ENCODE assay signal across 24 mouse cellular contexts in genomic region chr17:74921413-74921812, GRCm38 (mm10).
DNase-seq lines count a peak whose midpoint lies in the region; ATAC-seq and TF ChIP-seq lines count a peak whose summit lies in the region.
"Had no signal": no experiment of that assay in that cellular context is flagged by ENCODE, and none has a peak within 500 bp of the region (broad histone marks: within the 10 kb centered on the region; RNA-seq: fewer than 3 reads in every experiment).

No protein-coding gene starts in this region.

- no peaks in the 10 kb centered on the region for H3K4me1 ChIP-seq in embryonic facial prominence, embryonic 11.5 days (ENCODE audit: control insufficient read depth, insufficient read depth, low read length)
- peaks cover 15% of the 10 kb centered on the region for H3K4me1 ChIP-seq in embryonic facial prominence, embryonic 10.5 days
- H3K4me1 ChIP-seq in heart, embryonic 10.5 days: peaks cover 14% of the 10 kb centered on the region
- H3K4me1 ChIP-seq in kidney, embryonic 15.5 days: peaks cover 18% of the 10 kb centered on the region
- H3K4me1 ChIP-seq in midbrain, embryonic 14.5 days (ENCODE audit: control insufficient read depth, insufficient read depth, low read length): no peaks in the 10 kb centered on the region
- H3K4me1 ChIP-seq in midbrain, postnatal 0 days (ENCODE audit: insufficient read depth, low read length): no peaks in the 10 kb centered on the region

- H3K9ac ChIP-seq in embryonic facial prominence, embryonic 11.5 days (replicated peaks; ENCODE audit: low read length): no peak overlapping the region
- H3K9ac ChIP-seq in kidney, embryonic 15.5 days: no peak overlapping the region
- no peak overlapping the region for H3K9ac ChIP-seq in midbrain, embryonic 14.5 days (replicated peaks; ENCODE audit: low read length)
- no peak overlapping the region for H3K9ac ChIP-seq in midbrain, postnatal 0 days (replicated peaks; ENCODE audit: low read length, poor library complexity, severe bottlenecking)
- H3K9ac ChIP-seq: embryonic facial prominence, embryonic 12.5 days; heart, embryonic 12.5 days; hindbrain, embryonic 14.5 days; intestine, embryonic 15.5 days; limb, embryonic 13.5 days; liver, embryonic 14.5 days had no signal

- H3K36me3 ChIP-seq in embryonic facial prominence, embryonic 11.5 days (replicated peaks; ENCODE audit: control insufficient read depth, insufficient read depth, low read depth, low read length): no peaks in the 10 kb centered on the region
- no peaks in the 10 kb centered on the region for H3K36me3 ChIP-seq in embryonic facial prominence, embryonic 10.5 days (replicated peaks)
- H3K36me3 ChIP-seq in heart, embryonic 10.5 days: no peaks in the 10 kb centered on the region
- H3K36me3 ChIP-seq in kidney, embryonic 15.5 days: no peaks in the 10 kb centered on the region
- H3K36me3 ChIP-seq in midbrain, embryonic 14.5 days (ENCODE audit: control insufficient read depth, insufficient read depth, low read length): no peaks in the 10 kb centered on the region
- H3K36me3 ChIP-seq in midbrain, postnatal 0 days (ENCODE audit: insufficient read depth, low read length): no peaks in the 10 kb centered on the region
- H3K36me3 ChIP-seq: embryonic facial prominence, embryonic 12.5 days; heart, embryonic 12.5 days; intestine, embryonic 15.5 days; limb, embryonic 13.5 days had no signal

- no peak for TF ChIP-seq CTCF in midbrain, postnatal 0 days (IDR thresholded peaks at IDR 0.05)

- no peak overlapping the region for H3K27ac ChIP-seq in embryonic facial prominence, embryonic 11.5 days (replicated peaks; ENCODE audit: low read depth, low read length)
- H3K27ac ChIP-seq in embryonic facial prominence, embryonic 10.5 days (replicated peaks): no peak overlapping the region
- H3K27ac ChIP-seq in heart, embryonic 10.5 days: peak overlapping the region; percentile 22; the same call in 1 of the 2 replicates
- no peak overlapping the region for H3K27ac ChIP-seq in kidney, embryonic 15.5 days
- H3K27ac ChIP-seq in midbrain, embryonic 14.5 days (replicated peaks; ENCODE audit: low read depth, low read length): no peak overlapping the region
- no peak overlapping the region for H3K27ac ChIP-seq in midbrain, postnatal 0 days (ENCODE audit: low read depth, low read length)
- H3K27ac ChIP-seq: embryonic facial prominence, embryonic 12.5 days; hindbrain, embryonic 14.5 days; intestine, embryonic 15.5 days; limb, embryonic 13.5 days; liver, embryonic 14.5 days had no signal

- WGBS in embryonic facial prominence, embryonic 11.5 days: 90% methylated on average over 6 of the region's 6 CpGs
- 83% methylated on average over 6 of the region's 6 CpGs for WGBS in embryonic facial prominence, embryonic 10.5 days
- 82% methylated on average over 6 of the region's 6 CpGs for WGBS in heart, embryonic 10.5 days
- WGBS in kidney, embryonic 15.5 days: 87% methylated on average over 6 of the region's 6 CpGs
- 88% methylated on average over 6 of the region's 6 CpGs for WGBS in midbrain, embryonic 14.5 days
- 91% methylated on average over 6 of the region's 6 CpGs for WGBS in midbrain, postnatal 0 days

- no peak for DNase-seq in embryonic facial prominence, embryonic 11.5 days (ENCODE audit: low spot score)
- no peak for DNase-seq in embryonic facial prominence, embryonic 10.5 days (ENCODE audit: low spot score)
- DNase-seq in heart, embryonic 10.5 days (ENCODE audit: low spot score): peak; percentile 60
- DNase-seq in heart, adult 18-20 months: no peak
- DNase-seq in kidney, postnatal 10 days: no peak
- DNase-seq in midbrain, embryonic 14.5 days: no peak
- DNase-seq in midbrain, postnatal 0 days (ENCODE audit: low spot score): no peak
- DNase-seq: adrenal gland, adult 8-10 months; cerebellum, adult 11-12 months; cerebellum, postnatal 10 days; gastrocnemius, postnatal 36 days; kidney, adult 9 months; layer of hippocampus, adult 9-11 months; thymus, adult 18-20 months; thymus, postnatal 36 days had no signal

- no peak overlapping the region for H3K4me3 ChIP-seq in embryonic facial prominence, embryonic 11.5 days (ENCODE audit: low read depth, low read length)
- H3K4me3 ChIP-seq in embryonic facial prominence, embryonic 10.5 days: no peak overlapping the region
- H3K4me3 ChIP-seq in heart, embryonic 10.5 days: no peak overlapping the region
- H3K4me3 ChIP-seq in kidney, embryonic 15.5 days (replicated peaks): no peak overlapping the region
- no peak overlapping the region for H3K4me3 ChIP-seq in midbrain, embryonic 14.5 days (replicated peaks; ENCODE audit: low read depth, low read length)
- H3K4me3 ChIP-seq in midbrain, postnatal 0 days (ENCODE audit: low read depth, low read length): no peak overlapping the region
- H3K4me3 ChIP-seq: embryonic facial prominence, embryonic 12.5 days; heart, embryonic 12.5 days; intestine, embryonic 15.5 days; limb, embryonic 13.5 days had no signal

- no peaks in the 10 kb centered on the region for H3K9me3 ChIP-seq in embryonic facial prominence, embryonic 11.5 days (replicated peaks; ENCODE audit: control insufficient read depth, low read length)
- H3K9me3 ChIP-seq in embryonic facial prominence, embryonic 10.5 days: no peaks in the 10 kb centered on the region
- H3K9me3 ChIP-seq in heart, embryonic 10.5 days: 0 out of 2 replicates have a peak, but pooled peaks cover 2% of the 10 kb centered on the region
- no peaks in the 10 kb centered on the region for H3K9me3 ChIP-seq in kidney, embryonic 15.5 days (replicated peaks)
- no peaks in the 10 kb centered on the region for H3K9me3 ChIP-seq in midbrain, embryonic 14.5 days (ENCODE audit: control insufficient read depth, low read length)
- H3K9me3 ChIP-seq in midbrain, postnatal 0 days (ENCODE audit: low read length): peaks cover 3% of the 10 kb centered on the region; the same call in 1 of the 2 replicates
- H3K9me3 ChIP-seq: intestine, embryonic 15.5 days had no signal

- no peaks in the 10 kb centered on the region for H3K27me3 ChIP-seq in embryonic facial prominence, embryonic 11.5 days (ENCODE audit: control insufficient read depth, insufficient read depth, low read length)
- H3K27me3 ChIP-seq in embryonic facial prominence, embryonic 10.5 days (replicated peaks; ENCODE audit: low read depth, poor library complexity, severe bottlenecking): no peaks in the 10 kb centered on the region
- no peaks in the 10 kb centered on the region for H3K27me3 ChIP-seq in heart, embryonic 10.5 days (ENCODE audit: insufficient read depth, poor library complexity, severe bottlenecking)
- H3K27me3 ChIP-seq in kidney, embryonic 15.5 days: no peaks in the 10 kb centered on the region
- H3K27me3 ChIP-seq in midbrain, embryonic 14.5 days (ENCODE audit: control insufficient read depth, insufficient read depth, low read length): no peaks in the 10 kb centered on the region
- no peaks in the 10 kb centered on the region for H3K27me3 ChIP-seq in midbrain, postnatal 0 days (ENCODE audit: insufficient read depth, low read length)
- H3K27me3 ChIP-seq: embryonic facial prominence, embryonic 12.5 days; heart, embryonic 12.5 days; intestine, embryonic 15.5 days; limb, embryonic 13.5 days had no signal

- ATAC-seq in embryonic facial prominence, embryonic 11.5 days (replicated peaks; ENCODE audit: insufficient number of reproducible peaks, low FRiP score, low TSS enrichment, low read depth): peak; percentile 52; the same call in 1 of the 2 replicates
- ATAC-seq in kidney, embryonic 15.5 days (replicated peaks; ENCODE audit: low FRiP score): 0 out of 2 replicates have a peak, but pooled peaks have one; percentile 35
- ATAC-seq in midbrain, embryonic 14.5 days (ENCODE audit: low FRiP score, low TSS enrichment): peak; percentile 31
- ATAC-seq in midbrain, postnatal 0 days (ENCODE audit: low FRiP score): no peak
- ATAC-seq: activated CD4-positive, CD25-positive, alpha-beta regulatory T cell, adult 4 months; midbrain, embryonic 16.5 days had no signal

- H3K4me2 ChIP-seq in embryonic facial prominence, embryonic 11.5 days (ENCODE audit: low read depth, low read length): no peak overlapping the region
- H3K4me2 ChIP-seq in kidney, embryonic 15.5 days: no peak overlapping the region
- no peak overlapping the region for H3K4me2 ChIP-seq in midbrain, embryonic 14.5 days (ENCODE audit: low read length)
- H3K4me2 ChIP-seq in midbrain, postnatal 0 days (ENCODE audit: low read depth, low read length, poor library complexity, severe bottlenecking): no peak overlapping the region
- H3K4me2 ChIP-seq: embryonic facial prominence, embryonic 12.5 days; heart, embryonic 12.5 days; hindbrain, embryonic 14.5 days; intestine, embryonic 15.5 days; limb, embryonic 13.5 days had no signal
